Mouse (Mus musculus): ENCODE results near the gene 1700020A23Rik.
A peak's percentile ranks its signal among the peaks of the same experiment; 100 is the strongest.
"Not testable (repeated sequence)": the region's sequence is repeated elsewhere in the genome, so short reads cannot be mapped to it uniquely, and the experiment has no call there.

1700020A23Rik gene

GRCm38 (mm10) chr2:130404939-130405338 lies at the start of gene 1700020A23Rik, which contains the start of gene Gm28372:
Gene 1700020A23Rik (plus strand): TSS chr2:130405259.
Gene Gm28372 (plus strand): TSS chr2:130405239.
- no peak for DNase-seq (ENCODE audit: low read depth, low spot score)

- DNase-seq (ENCODE audit: low read depth, low spot score) = no peak
Observed at GRCm38 (mm10) chr2:130357551-130357950, 47.5 kb upstream of the 1700020A23Rik start.

- DNase-seq (ENCODE audit: low read depth, low spot score) = no peak
Observed at GRCm38 (mm10) chr2:130358852-130359251, 46.2 kb upstream of the 1700020A23Rik start.

- peak; percentile 70 for DNase-seq (ENCODE audit: low read depth, low spot score)
Observed at GRCm38 (mm10) chr2:130362511-130363026, 42.5 kb upstream of the 1700020A23Rik start.

GRCm38 (mm10) chr2:130365211-130366094 lies 39.6 kb upstream of the 1700020A23Rik start:
- peak; percentile 41 for DNase-seq (ENCODE audit: low read depth, low spot score)

GRCm38 (mm10) chr2:130367386-130367785 lies 37.7 kb upstream of the 1700020A23Rik start:
- no peak for DNase-seq (ENCODE audit: low read depth, low spot score)

- not testable (repeated sequence) for DNase-seq (ENCODE audit: low read depth, low spot score)
Observed at GRCm38 (mm10) chr2:130373026-130373425, 32.0 kb upstream of the 1700020A23Rik start.

GRCm38 (mm10) chr2:130374951-130375350 lies 30.1 kb upstream of the 1700020A23Rik start:
- no peak for DNase-seq (ENCODE audit: low read depth, low spot score)

- no peak for DNase-seq (ENCODE audit: low read depth, low spot score)
Observed at GRCm38 (mm10) chr2:130383205-130383604, 21.9 kb upstream of the 1700020A23Rik start.

GRCm38 (mm10) chr2:130383895-130384294 lies 21.2 kb upstream of the 1700020A23Rik start:
- DNase-seq (ENCODE audit: low read depth, low spot score) = no peak

GRCm38 (mm10) chr2:130386212-130386611 lies 18.8 kb upstream of the 1700020A23Rik start:
- no peak for DNase-seq (ENCODE audit: low read depth, low spot score)

GRCm38 (mm10) chr2:130388796-130389195 lies 16.3 kb upstream of the 1700020A23Rik start:
- peak; percentile 19 for DNase-seq (ENCODE audit: low read depth, low spot score)

GRCm38 (mm10) chr2:130390993-130391625 lies 13.9 kb upstream of the 1700020A23Rik start:
- DNase-seq (ENCODE audit: low read depth, low spot score) = no peak

- DNase-seq (ENCODE audit: low read depth, low spot score) = no peak
Observed at GRCm38 (mm10) chr2:130392836-130393235, 12.2 kb upstream of the 1700020A23Rik start.

- no peak for DNase-seq (ENCODE audit: low read depth, low spot score)
Observed at GRCm38 (mm10) chr2:130395696-130396095, 9.4 kb upstream of the 1700020A23Rik start.

- peak; percentile 74 for DNase-seq (ENCODE audit: low read depth, low spot score)
Observed at GRCm38 (mm10) chr2:130397186-130397985, 7.7 kb upstream of the 1700020A23Rik start, which contains the start of gene Cpxm1. Gene Cpxm1 (minus strand): TSS chr2:130397574.

- DNase-seq (ENCODE audit: low read depth, low spot score) = no peak
Observed at GRCm38 (mm10) chr2:130398091-130398490, 7.0 kb upstream of the 1700020A23Rik start.

- no peak for DNase-seq (ENCODE audit: low read depth, low spot score)
Observed at GRCm38 (mm10) chr2:130400046-130400445, 5.0 kb upstream of the 1700020A23Rik start.

GRCm38 (mm10) chr2:130401891-130402290 lies 3.2 kb upstream of the 1700020A23Rik start:
- no peak for DNase-seq (ENCODE audit: low read depth, low spot score)

- DNase-seq (ENCODE audit: low read depth, low spot score) = no peak
Observed at GRCm38 (mm10) chr2:130406178-130406577, 1.1 kb downstream of the 1700020A23Rik start, which contains the start of gene Tmem239. Gene Tmem239 (plus strand): TSS chr2:130406478.

- DNase-seq (ENCODE audit: low read depth, low spot score) = peak; percentile 63
Observed at GRCm38 (mm10) chr2:130408194-130408593, 3.1 kb downstream of the 1700020A23Rik start.
